Mouse (Mus musculus): ENCODE measurements around the gene Odf3l1.

DNA sequence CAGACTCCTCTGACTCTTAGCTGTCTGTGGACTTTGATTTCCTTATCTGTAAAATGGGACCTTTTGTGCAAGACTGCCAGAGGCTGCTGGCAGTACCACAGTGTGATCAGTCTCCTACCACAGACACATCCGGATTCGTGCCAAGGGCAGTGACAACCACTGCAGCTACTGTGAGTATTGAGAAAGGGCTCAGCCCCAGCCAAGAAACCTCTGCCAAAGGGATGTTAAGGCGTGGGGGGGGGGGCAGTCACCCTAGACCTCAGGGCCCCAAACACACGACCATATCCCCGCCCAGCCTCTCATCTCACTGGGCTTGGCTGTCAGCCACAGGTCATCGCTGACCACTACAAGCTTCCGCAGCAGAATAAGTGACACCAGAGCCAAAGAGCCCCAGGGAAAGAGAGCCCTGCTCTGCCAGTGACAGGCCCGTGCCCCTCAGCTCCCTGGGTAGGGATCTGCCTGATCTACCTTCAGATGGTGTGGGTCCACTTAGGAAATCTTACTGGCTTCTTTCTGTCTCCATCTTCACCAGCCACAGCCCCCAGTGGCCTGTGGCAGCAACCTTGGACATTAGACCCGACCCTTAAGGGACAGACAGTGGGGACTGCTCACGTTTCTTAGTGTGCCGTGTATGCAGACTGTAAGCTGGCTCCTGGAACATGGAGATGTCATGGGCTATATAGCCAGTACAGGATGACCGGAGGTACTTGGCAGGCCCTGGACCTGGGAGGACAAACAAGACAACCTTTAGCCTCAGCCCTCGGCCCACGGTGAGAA, 14.2 kb downstream of the Odf3l1 start:
- TF ChIP-seq CTCF (IDR thresholded peaks at IDR 0.05; ENCODE audit: low read depth) (no peak), EP300 (optimal IDR thresholded peaks at IDR 0.05) (no peak)

All from stomach, postnatal 0 days (tissue).